Mouse (Mus musculus) heart, postnatal 0 days (tissue): ENCODE results near the gene Cnr2. TPM values are rescaled to one million over a fixed set of nuclear protein-coding genes. Genes with fewer than 3 reads are reported as not detected.
A peak's percentile ranks its signal among the peaks of the same experiment; 100 is the strongest.

Experiments used
- ATAC-seq: fragments of 200-750 bp; cut with Nextera tagmentation; 2 replicates; pipeline ENCODE4 v1.8.0; 2017; ENCODE audit warnings: low read depth, moderate number of reproducible peaks, moderate library complexity; ENCODE audit not compliant: insufficient read depth
- DNase-seq: peaks from one replicate; pipeline ENCODE4 v3.0.0-alpha.2; 2016; ENCODE audit warnings: low spot score
- H3K27ac ChIP-seq: fragments of 300-500 bp; sonication (generic); 2 replicates; pipeline ENCODE4 v1.5.1; 2014; ENCODE audit warnings: low read depth, mild to moderate bottlenecking
- H3K27me3 ChIP-seq: fragments of 300-500 bp; sonication (generic); 2 replicates; pipeline ENCODE4 v1.6.1; 2014; ENCODE audit warnings: low read length, mixed read lengths; ENCODE audit not compliant: control insufficient read depth, insufficient read depth
- H3K36me3 ChIP-seq: fragments of 300-500 bp; sonication (generic); replicated peaks from 2 replicates; pipeline ENCODE4 v1.6.1; 2014; ENCODE audit warnings: low read length, mixed read lengths; ENCODE audit not compliant: control insufficient read depth, insufficient read depth
- H3K4me1 ChIP-seq: fragments of 300-500 bp; sonication (generic); 2 replicates; pipeline ENCODE4 v1.6.1; 2014; ENCODE audit warnings: antibody characterized with exemption; ENCODE audit not compliant: control insufficient read depth, insufficient read depth
- H3K4me2 ChIP-seq: fragments of 300-500 bp; sonication (generic); 2 replicates; pipeline ENCODE4 v1.6.1; 2014; ENCODE audit warnings: low read depth, mild to moderate bottlenecking, low read length, moderate library complexity
- H3K4me3 ChIP-seq: fragments of 300-500 bp; sonication (generic); 2 replicates; pipeline ENCODE4 v1.5.1; 2014; ENCODE audit warnings: low read depth, low read length
- H3K9ac ChIP-seq: fragments of 300-500 bp; sonication (generic); replicated peaks from 2 replicates; pipeline ENCODE4 v1.6.1; 2014; ENCODE audit warnings: low read depth, low read length, mixed read lengths
- H3K9me3 ChIP-seq: fragments of 300-500 bp; sonication (generic); replicated peaks from 2 replicates; pipeline ENCODE4 v1.6.1; 2016; ENCODE audit warnings: low read length; ENCODE audit not compliant: control insufficient read depth
- CTCF ChIP-seq: IDR thresholded peaks from 2 replicates; pipeline ENCODE4 v1.5.1; 2016; ENCODE audit warnings: antibody characterized with exemption, control low read depth, low read depth
- EP300 ChIP-seq: IDR thresholded peaks from 2 replicates; pipeline ENCODE4 v1.6.1; 2016; ENCODE audit warnings: antibody characterized with exemption, low read depth
- WGBS: fragments of 180-500 bp; shearing (Covaris S2); extraction: QIAGEN DNeasy Blood & Tissue Kit; methylation state at CpG from one replicate; pipeline ENCODE4 v1.1.7; 2014; 5-methylcytosine and 5-hydroxymethylcytosine counted together
- polyA plus RNA-seq: library from polyadenylated mRNA; unstranded; fragments of >200 nt; fragmentation: Nextera tagmentation; extraction: Ambion mirVana; gene quantifications from 2 replicates; pipeline ENCODE4 v1.2.1, GENCODE M21; 2015
- total RNA-seq: library from RNA; depleted of rRNA; stranded (reverse); fragments of >200 nt; gene quantifications from 2 replicates; pipeline ENCODE4 v1.2.3, GENCODE M21; 2014; ENCODE audit warnings: low replicate concordance

Gene Cnr2
- total and polyA plus RNA-seq, 2 experiments from 2014 or later = 0.27 to 0.36 TPM

- no peak for TF ChIP-seq EP300
- TF ChIP-seq CTCF = no peak
- DNase-seq (no peak), ATAC-seq (no peak)
- H3K9ac ChIP-seq = no peak overlapping the region
- no peaks in the 10 kb centered on the region for H3K9me3 ChIP-seq
- peak overlapping the region; percentile 53 for H3K27ac ChIP-seq
- H3K36me3 ChIP-seq = peaks cover 34% of the 10 kb centered on the region
- 46% methylated on average over 2 of the region's 2 CpGs for whole genome bisulfite sequencing
- peaks cover 30% of the 10 kb centered on the region for H3K4me1 ChIP-seq
- no peak overlapping the region for H3K4me3 ChIP-seq
- no peaks in the 10 kb centered on the region for H3K27me3 ChIP-seq
- H3K4me2 ChIP-seq = no peak overlapping the region
These were observed 26.2 kb upstream of the Cnr2 start for GRCm38 (mm10) chr4:135868996-135869395.

- Histone ChIP-seq H3K27ac (peak overlapping the region; percentile 15; the same call in 1 of the 2 replicates), H3K9me3 (no peaks in the 10 kb centered on the region), H3K4me2 (peak overlapping the region; percentile 45; the same call in 1 of the 2 replicates), H3K27me3 (no peaks in the 10 kb centered on the region), H3K36me3 (peaks cover 34% of the 10 kb centered on the region), H3K4me3 (peak overlapping the region; percentile 19; the same call in 1 of the 2 replicates), H3K9ac (no peak overlapping the region), H3K4me1 (peaks cover 42% of the 10 kb centered on the region)
- TF ChIP-seq EP300 (no peak), CTCF (no peak)
- 27% methylated on average over 2 of the region's 2 CpGs for WGBS
- ATAC-seq = no peak
- DNase-seq = no peak
These were observed 24.8 kb upstream of the Cnr2 start for GRCm38 (mm10) chr4:135870227-135871023.

GRCm38 (mm10) chr4:135872015-135872414 is 23.2 kb upstream of the Cnr2 start:
- Histone ChIP-seq H3K36me3 (peaks cover 28% of the 10 kb centered on the region), H3K27me3 (no peaks in the 10 kb centered on the region), H3K27ac (peak overlapping the region; percentile 100; the same call in 1 of the 2 replicates), H3K4me3 (peak overlapping the region; percentile 71), H3K9me3 (no peaks in the 10 kb centered on the region), H3K4me1 (peaks cover 55% of the 10 kb centered on the region), H3K9ac (peak overlapping the region; percentile 88; the same call in 1 of the 2 replicates), H3K4me2 (peak overlapping the region; percentile 88)
- no peak for TF ChIP-seq CTCF
- TF ChIP-seq EP300 = no peak
- DNase-seq (no peak), ATAC-seq (no peak)
- 21% methylated on average over 3 of the region's 3 CpGs for WGBS

- peak overlapping the region; percentile 100 for H3K27ac ChIP-seq
- H3K4me3 ChIP-seq = peak overlapping the region; percentile 71
- no peak for ATAC-seq
- H3K4me1 ChIP-seq = peaks cover 58% of the 10 kb centered on the region
- H3K4me2 ChIP-seq = peak overlapping the region; percentile 88
- 6% methylated on average over 17 of the region's 17 CpGs for WGBS
- no peaks in the 10 kb centered on the region for H3K9me3 ChIP-seq
- no peaks in the 10 kb centered on the region for H3K27me3 ChIP-seq
- H3K36me3 ChIP-seq = peaks cover 28% of the 10 kb centered on the region
- TF ChIP-seq CTCF = no peak
- TF ChIP-seq EP300 = no peak
- no peak for DNase-seq
- H3K9ac ChIP-seq = peak overlapping the region; percentile 88
These were observed 22.4 kb upstream of the Cnr2 start for GRCm38 (mm10) chr4:135872589-135873391.

GRCm38 (mm10) chr4:135873526-135874202 is 21.5 kb upstream of the Cnr2 start, which contains the start of gene Pnrc2:
Pnrc2 (minus strand) TSS chr4:135873850.
- peak within 1 kb of the TSS; percentile 88 for H3K9ac ChIP-seq
- peak; percentile 89 for ATAC-seq
- WGBS = under 1% methylated on average over 53 of the region's 60 CpGs
- DNase-seq = peak; percentile 94
- peak within 1 kb of the TSS; percentile 71 for H3K4me3 ChIP-seq
- peaks cover 58% of the 10 kb centered on the region for H3K4me1 ChIP-seq
- no peaks in the 10 kb centered on the region for H3K27me3 ChIP-seq
- no peaks in the 10 kb centered on the region for H3K9me3 ChIP-seq
- peaks cover 28% of the 10 kb centered on the region for H3K36me3 ChIP-seq
- TF ChIP-seq EP300 (peak; percentile 66; the same call in 1 of the 2 replicates), CTCF (no peak)
- peak within 1 kb of the TSS; percentile 100 for H3K27ac ChIP-seq
- H3K4me2 ChIP-seq = peak within 1 kb of the TSS; percentile 88
